Mouse (Mus musculus): ENCODE measurements around the gene Uprt. TPM values are rescaled to one million over a fixed set of nuclear protein-coding genes. Genes with fewer than 3 reads are reported as not detected.

The Uprt gene
- polyA plus RNA-seq (2012; rRNA removed) = 0.56 and 0.61 TPM in 2 replicates

GRCm38 (mm10) chrX:104482572-104483443 lies at the start of gene Uprt:
Gene Uprt (plus strand): TSS chrX:104482818.

Other genes starting within 250 kb of the Uprt start
- gene Abcb7, start 69.0 kb upstream of the Uprt start, polyA plus RNA-seq (2012; rRNA removed) = 4.9 and 5.1 TPM in 2 replicates
- 0.50 and 0.52 TPM in 2 replicates for gene Zdhhc15, start 188.2 kb downstream of the Uprt start, polyA plus RNA-seq (2012; rRNA removed)

All from liver, embryonic 18 days (tissue).